Mouse (Mus musculus): ENCODE results near the gene Pde8b. TPM values are rescaled to one million over a fixed set of nuclear protein-coding genes. Genes with fewer than 3 reads are reported as not detected.

Pde8b gene
- polyA plus RNA-seq, 1 experiment from 2014 or later: 1.8 TPM

- Histone ChIP-seq H3K27me3 (ENCODE audit: control insufficient read depth, insufficient read depth, low read length) (no peaks in the 10 kb centered on the region), H3K4me1 (ENCODE audit: control insufficient read depth, insufficient read depth, low read length) (no peaks in the 10 kb centered on the region), H3K36me3 (ENCODE audit: control insufficient read depth, insufficient read depth, low read length) (no peaks in the 10 kb centered on the region), H3K9ac (ENCODE audit: low read length) (no peak overlapping the region), H3K9me3 (ENCODE audit: control insufficient read depth, low read length) (no peaks in the 10 kb centered on the region), H3K27ac (replicated peaks; ENCODE audit: low read depth, low read length) (no peak overlapping the region), H3K4me3 (ENCODE audit: low read depth, low read length) (no peak overlapping the region), H3K4me2 (ENCODE audit: low read depth, severe bottlenecking) (no peak overlapping the region)
- ATAC-seq (ENCODE audit: insufficient number of reproducible peaks, low FRiP score, low TSS enrichment, low read depth) (no peak), DNase-seq (ENCODE audit: low spot score) (no peak)
These were observed 105.4 kb downstream of the Pde8b start for GRCm38 (mm10) chr13:95144746-95145145.

- H3K9me3 ChIP-seq (ENCODE audit: control insufficient read depth, low read length): no peaks in the 10 kb centered on the region
- 74% methylated on average over 4 of the region's 4 CpGs for WGBS
- DNase-seq (ENCODE audit: low spot score) (no peak), ATAC-seq (ENCODE audit: insufficient number of reproducible peaks, low FRiP score, low TSS enrichment, low read depth) (no peak)
- H3K4me2 ChIP-seq (ENCODE audit: low read depth, severe bottlenecking): no peak overlapping the region
- no peaks in the 10 kb centered on the region for H3K36me3 ChIP-seq (ENCODE audit: control insufficient read depth, insufficient read depth, low read length)
- no peaks in the 10 kb centered on the region for H3K4me1 ChIP-seq (ENCODE audit: control insufficient read depth, insufficient read depth, low read length)
- no peak overlapping the region for H3K9ac ChIP-seq (ENCODE audit: low read length)
- no peak overlapping the region for H3K27ac ChIP-seq (replicated peaks; ENCODE audit: low read depth, low read length)
- no peak overlapping the region for H3K4me3 ChIP-seq (ENCODE audit: low read depth, low read length)
- no peaks in the 10 kb centered on the region for H3K27me3 ChIP-seq (ENCODE audit: control insufficient read depth, insufficient read depth, low read length)
These were observed 109.6 kb downstream of the Pde8b start for GRCm38 (mm10) chr13:95140460-95141079.

GRCm38 (mm10) chr13:95135326-95136150 is 114.6 kb downstream of the Pde8b start:
- Histone ChIP-seq H3K4me3 (ENCODE audit: low read depth, low read length) (no peak overlapping the region), H3K4me1 (ENCODE audit: control insufficient read depth, insufficient read depth, low read length) (no peaks in the 10 kb centered on the region), H3K36me3 (ENCODE audit: control insufficient read depth, insufficient read depth, low read length) (no peaks in the 10 kb centered on the region), H3K27me3 (ENCODE audit: control insufficient read depth, insufficient read depth, low read length) (no peaks in the 10 kb centered on the region), H3K4me2 (ENCODE audit: low read depth, severe bottlenecking) (no peak overlapping the region), H3K9ac (ENCODE audit: low read length) (no peak overlapping the region), H3K9me3 (ENCODE audit: control insufficient read depth, low read length) (no peaks in the 10 kb centered on the region), H3K27ac (replicated peaks; ENCODE audit: low read depth, low read length) (no peak overlapping the region)
- no peak for DNase-seq (ENCODE audit: low spot score)
- ATAC-seq (ENCODE audit: insufficient number of reproducible peaks, low FRiP score, low TSS enrichment, low read depth): no peak
- WGBS: 90% methylated on average over 7 of the region's 7 CpGs

GRCm38 (mm10) chr13:95131848-95132247 is 118.3 kb downstream of the Pde8b start:
- WGBS: 76% methylated on average over 4 of the region's 4 CpGs
- Histone ChIP-seq H3K27me3 (ENCODE audit: control insufficient read depth, insufficient read depth, low read length) (no peaks in the 10 kb centered on the region), H3K9ac (ENCODE audit: low read length) (no peak overlapping the region), H3K4me1 (ENCODE audit: control insufficient read depth, insufficient read depth, low read length) (no peaks in the 10 kb centered on the region), H3K4me2 (ENCODE audit: low read depth, severe bottlenecking) (no peak overlapping the region), H3K36me3 (ENCODE audit: control insufficient read depth, insufficient read depth, low read length) (no peaks in the 10 kb centered on the region), H3K27ac (replicated peaks; ENCODE audit: low read depth, low read length) (no peak overlapping the region), H3K9me3 (ENCODE audit: control insufficient read depth, low read length) (no peaks in the 10 kb centered on the region), H3K4me3 (ENCODE audit: low read depth, low read length) (no peak overlapping the region)
- no peak for ATAC-seq (ENCODE audit: insufficient number of reproducible peaks, low FRiP score, low TSS enrichment, low read depth)
- no peak for DNase-seq (ENCODE audit: low spot score)

GRCm38 (mm10) chr13:95131041-95131440 is 119.1 kb downstream of the Pde8b start:
- no peak overlapping the region for H3K9ac ChIP-seq (ENCODE audit: low read length)
- H3K27ac ChIP-seq (replicated peaks; ENCODE audit: low read depth, low read length): no peak overlapping the region
- no peak overlapping the region for H3K4me2 ChIP-seq (ENCODE audit: low read depth, severe bottlenecking)
- H3K27me3 ChIP-seq (ENCODE audit: control insufficient read depth, insufficient read depth, low read length): no peaks in the 10 kb centered on the region
- H3K4me3 ChIP-seq (ENCODE audit: low read depth, low read length): no peak overlapping the region
- 66% methylated on average over 1 of the region's 1 CpGs for WGBS
- no peaks in the 10 kb centered on the region for H3K36me3 ChIP-seq (ENCODE audit: control insufficient read depth, insufficient read depth, low read length)
- H3K4me1 ChIP-seq (ENCODE audit: control insufficient read depth, insufficient read depth, low read length): no peaks in the 10 kb centered on the region
- H3K9me3 ChIP-seq (ENCODE audit: control insufficient read depth, low read length): no peaks in the 10 kb centered on the region
- no peak for ATAC-seq (ENCODE audit: insufficient number of reproducible peaks, low FRiP score, low TSS enrichment, low read depth)
- DNase-seq (ENCODE audit: low spot score): no peak

GRCm38 (mm10) chr13:95127288-95127687 is 122.8 kb downstream of the Pde8b start:
- no peaks in the 10 kb centered on the region for H3K4me1 ChIP-seq (ENCODE audit: control insufficient read depth, insufficient read depth, low read length)
- no peak overlapping the region for H3K27ac ChIP-seq (replicated peaks; ENCODE audit: low read depth, low read length)
- no peaks in the 10 kb centered on the region for H3K27me3 ChIP-seq (ENCODE audit: control insufficient read depth, insufficient read depth, low read length)
- no peak for ATAC-seq (ENCODE audit: insufficient number of reproducible peaks, low FRiP score, low TSS enrichment, low read depth)
- 63% methylated on average over 10 of the region's 10 CpGs for WGBS
- H3K4me3 ChIP-seq (ENCODE audit: low read depth, low read length): no peak overlapping the region
- no peaks in the 10 kb centered on the region for H3K36me3 ChIP-seq (ENCODE audit: control insufficient read depth, insufficient read depth, low read length)
- no peak overlapping the region for H3K4me2 ChIP-seq (ENCODE audit: low read depth, severe bottlenecking)
- no peaks in the 10 kb centered on the region for H3K9me3 ChIP-seq (ENCODE audit: control insufficient read depth, low read length)
- no peak for DNase-seq (ENCODE audit: low spot score)
- no peak overlapping the region for H3K9ac ChIP-seq (ENCODE audit: low read length)

- H3K27me3 ChIP-seq (ENCODE audit: control insufficient read depth, insufficient read depth, low read length): no peaks in the 10 kb centered on the region
- ATAC-seq (ENCODE audit: insufficient number of reproducible peaks, low FRiP score, low TSS enrichment, low read depth) (no peak), DNase-seq (ENCODE audit: low spot score) (no peak)
- no peaks in the 10 kb centered on the region for H3K9me3 ChIP-seq (ENCODE audit: control insufficient read depth, low read length)
- no peaks in the 10 kb centered on the region for H3K36me3 ChIP-seq (ENCODE audit: control insufficient read depth, insufficient read depth, low read length)
- H3K9ac ChIP-seq (ENCODE audit: low read length): no peak overlapping the region
- no peak overlapping the region for H3K4me2 ChIP-seq (ENCODE audit: low read depth, severe bottlenecking)
- WGBS: 91% methylated on average over 10 of the region's 10 CpGs
- no peaks in the 10 kb centered on the region for H3K4me1 ChIP-seq (ENCODE audit: control insufficient read depth, insufficient read depth, low read length)
- H3K4me3 ChIP-seq (ENCODE audit: low read depth, low read length): no peak overlapping the region
- H3K27ac ChIP-seq (replicated peaks; ENCODE audit: low read depth, low read length): no peak overlapping the region
These were observed 123.3 kb downstream of the Pde8b start for GRCm38 (mm10) chr13:95126801-95127200.

GRCm38 (mm10) chr13:95125546-95126215 is 124.5 kb downstream of the Pde8b start:
- no peak overlapping the region for H3K4me2 ChIP-seq (ENCODE audit: low read depth, severe bottlenecking)
- no peak overlapping the region for H3K9ac ChIP-seq (ENCODE audit: low read length)
- no peak overlapping the region for H3K4me3 ChIP-seq (ENCODE audit: low read depth, low read length)
- no peaks in the 10 kb centered on the region for H3K4me1 ChIP-seq (ENCODE audit: control insufficient read depth, insufficient read depth, low read length)
- no peak for ATAC-seq (ENCODE audit: insufficient number of reproducible peaks, low FRiP score, low TSS enrichment, low read depth)
- H3K9me3 ChIP-seq (ENCODE audit: control insufficient read depth, low read length): no peaks in the 10 kb centered on the region
- DNase-seq (ENCODE audit: low spot score): no peak
- H3K27ac ChIP-seq (replicated peaks; ENCODE audit: low read depth, low read length): no peak overlapping the region
- no peaks in the 10 kb centered on the region for H3K36me3 ChIP-seq (ENCODE audit: control insufficient read depth, insufficient read depth, low read length)
- no peaks in the 10 kb centered on the region for H3K27me3 ChIP-seq (ENCODE audit: control insufficient read depth, insufficient read depth, low read length)
- WGBS: 95% methylated on average over 4 of the region's 4 CpGs

Measured in limb, embryonic 11.5 days (tissue).